Mouse (Mus musculus): ENCODE results near the gene Tprkb. TPM values are rescaled to one million over a fixed set of nuclear protein-coding genes. Genes with fewer than 3 reads are reported as not detected.

The Tprkb gene
- polyA plus RNA-seq, 1 experiment from 2014 or later, result 41.0 TPM

Other genes starting within 250 kb of the Tprkb start
- not detected in 2 replicates for gene Nat8f7, start 198.7 kb upstream of the Tprkb start, polyA plus RNA-seq (2015; fragmentation: Nextera tagmentation; extraction: Ambion mirVana)
- 0.13 TPM in 1 of 2 replicates, not detected in the other for gene Nat8f3, start 146.1 kb upstream of the Tprkb start, polyA plus RNA-seq (2015; fragmentation: Nextera tagmentation; extraction: Ambion mirVana)
- 0.24 TPM in 1 of 2 replicates, not detected in the other for gene Nat8f6, start 90.9 kb upstream of the Tprkb start, polyA plus RNA-seq (2015; fragmentation: Nextera tagmentation; extraction: Ambion mirVana)
- not detected in 2 replicates for gene Nat8f5, start 90.9 kb upstream of the Tprkb start, polyA plus RNA-seq (2015; fragmentation: Nextera tagmentation; extraction: Ambion mirVana)
- gene Nat8, start 79.8 kb upstream of the Tprkb start, polyA plus RNA-seq (2015; fragmentation: Nextera tagmentation; extraction: Ambion mirVana), result 1.3 TPM in 2 replicates
- gene Nat8f2, start 42.7 kb upstream of the Tprkb start, polyA plus RNA-seq (2015; fragmentation: Nextera tagmentation; extraction: Ambion mirVana), result 1.2 and 1.5 TPM in 2 replicates
- gene Nat8f4, start 7.0 kb upstream of the Tprkb start, polyA plus RNA-seq (2015; fragmentation: Nextera tagmentation; extraction: Ambion mirVana), result 5.9 and 6.3 TPM in 2 replicates
- 46.6 and 52.7 TPM in 2 replicates for gene Nat8f1, start 3.8 kb downstream of the Tprkb start, polyA plus RNA-seq (2015; fragmentation: Nextera tagmentation; extraction: Ambion mirVana)
- gene Dusp11, start 49.8 kb downstream of the Tprkb start, polyA plus RNA-seq (2015; fragmentation: Nextera tagmentation; extraction: Ambion mirVana), result 44.1 and 45.0 TPM in 2 replicates
- not detected in 2 replicates for gene Figla, start 104.3 kb downstream of the Tprkb start, polyA plus RNA-seq (2015; fragmentation: Nextera tagmentation; extraction: Ambion mirVana)
- 5.9 and 7.2 TPM in 2 replicates for gene Add2, start 116.8 kb downstream of the Tprkb start, polyA plus RNA-seq (2015; fragmentation: Nextera tagmentation; extraction: Ambion mirVana)

Measured in kidney, embryonic 15.5 days (tissue).